8 mouse cellular contexts compared by ENCODE assay signal in the genomic region with DNA sequence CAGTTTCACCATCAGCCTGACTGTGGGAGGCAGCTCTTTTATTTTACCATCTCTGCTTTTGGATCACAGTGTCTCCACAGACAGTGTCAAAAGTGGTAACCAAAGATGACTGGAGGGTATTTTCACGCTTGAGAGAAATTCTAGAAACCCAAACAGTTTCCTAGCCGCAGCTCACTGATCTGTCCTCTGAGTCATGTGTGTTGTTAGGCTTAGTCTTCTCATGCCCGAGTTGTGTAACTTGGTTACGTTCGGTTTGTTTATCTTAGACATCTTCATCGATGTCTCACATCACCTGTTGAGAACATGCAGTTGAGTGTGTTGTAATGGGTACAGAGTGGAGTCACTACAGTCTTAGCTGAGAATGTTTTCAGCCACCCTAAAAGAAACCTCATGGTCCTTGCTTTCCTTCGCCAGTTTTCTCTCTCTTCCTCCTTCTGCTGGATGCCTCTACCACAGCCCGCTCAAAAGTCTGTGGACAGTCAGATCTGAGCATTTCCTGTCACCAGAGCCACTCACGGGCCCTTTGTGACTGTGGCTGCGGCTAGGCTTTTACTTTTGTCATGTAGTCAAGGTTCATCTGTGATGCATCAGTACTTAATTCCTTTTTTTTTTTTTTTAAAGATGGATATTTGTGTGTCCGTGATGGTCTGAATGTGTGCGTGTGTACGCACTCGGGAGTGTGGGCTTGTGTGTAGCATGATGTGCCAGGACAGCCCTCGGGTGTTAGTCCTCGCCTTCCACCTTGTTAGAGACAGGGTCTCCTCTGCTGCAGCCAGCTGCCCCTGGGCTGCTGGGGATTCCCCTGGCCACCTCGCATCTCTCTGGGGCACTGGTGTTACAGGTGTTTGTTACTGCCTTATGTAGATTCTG. TPM values are rescaled to one million over a fixed set of nuclear protein-coding genes. Genes with fewer than 3 reads are reported as not detected.
A peak's percentile ranks its signal among the peaks of the same experiment; 100 is the strongest.
DNase-seq lines count a peak whose midpoint lies in the region; ATAC-seq lines count a peak whose summit lies in the region.

No protein-coding gene starts in this region.

- ATAC-seq in monocyte, adult 5-6 weeks (replicated peaks; ENCODE audit: insufficient number of reproducible peaks, low FRiP score, low TSS enrichment, poor library complexity, severe bottlenecking), result 0 out of 2 replicates have a peak, but pooled peaks have one; percentile 8

- DNase-seq in right cerebral cortex, adult 18-20 months, result peak; percentile 11
- no peak for DNase-seq in right cerebral cortex, adult 2 months (ENCODE audit: low spot score in 2 of 2)
- DNase-seq in fibroblast of lung, adult 2 months (ENCODE audit: low read depth), result peak; percentile 28
- DNase-seq in MN1 (ENCODE audit: low spot score), result no peak
- DNase-seq in layer of hippocampus, adult 18-20 months (ENCODE audit: low spot score in 2 of 2), result no peak
- no peak for DNase-seq in retina, postnatal 1 day
- no peak for DNase-seq in adrenal gland, postnatal 10 days

RNA-seq across cellular contexts. Expression of gene Elk4, which starts 3.5 kb away (rescaled TPM):
- 94.2 to 198 TPM (median 109 TPM) in 3 replicates for total RNA-seq in monocyte, adult 5-6 weeks (2017)
- 10 to 100 TPM; 55.3 to 64.3 TPM for total RNA-seq in layer of hippocampus, adult 18-20 months (2021)
- 100 to 1,000 TPM; 115 to 128 TPM for total RNA-seq in adrenal gland, postnatal 10 days (2021)

RNA-seq across cellular contexts. Expression of gene Slc45a3, which starts 48.1 kb away (rescaled TPM):
- not detected in 3 replicates for total RNA-seq in monocyte, adult 5-6 weeks (2017)
- under 1 TPM; 0.72 to 0.89 TPM for total RNA-seq in layer of hippocampus, adult 18-20 months (2021)
- total RNA-seq in adrenal gland, postnatal 10 days (2021), result 10 to 100 TPM in 1 of 2 experiments, 1 to 10 TPM in 1; 9.9 to 13.8 TPM

RNA-seq across cellular contexts. Expression of gene Mfsd4a, which starts 57.0 kb away (rescaled TPM):
- total RNA-seq in monocyte, adult 5-6 weeks (2017), result 4.2 to 7.2 TPM (median 5.1 TPM) in 3 replicates
- 10 to 100 TPM; 66.4 to 79.3 TPM for total RNA-seq in layer of hippocampus, adult 18-20 months (2021)
- 1 to 10 TPM; 4.1 to 5.4 TPM for total RNA-seq in adrenal gland, postnatal 10 days (2021)

Comparison
In these comparisons a context has a peak if more than half of its experiments do, and no peak if none do; other contexts are left out.
1. DNase-seq: peak in right cerebral cortex, adult 18-20 months (single experiment) and fibroblast of lung, adult 2 months (single experiment); none in right cerebral cortex, adult 2 months (0 of 2), MN1 (single experiment), layer of hippocampus, adult 18-20 months (0 of 2), retina, postnatal 1 day (single experiment) and adrenal gland, postnatal 10 days (single experiment).
2. RNA of gene Slc45a3, which starts 48.1 kb away (total RNA-seq): 9.9 to 13.8 TPM in adrenal gland, postnatal 10 days; 0.72 to 0.89 TPM in layer of hippocampus, adult 18-20 months and not detected in monocyte, adult 5-6 weeks; every median in the first group is over 4 times any median in the second.